Mouse (Mus musculus): ENCODE measurements around the gene Ergic1. TPM values are rescaled to one million over a fixed set of nuclear protein-coding genes. Genes with fewer than 3 reads are reported as not detected.

Gene Ergic1
- 88.6 and 91.2 TPM in 2 replicates for polyA plus RNA-seq (2015; fragmentation: Nextera tagmentation; extraction: Ambion mirVana)

DNA sequence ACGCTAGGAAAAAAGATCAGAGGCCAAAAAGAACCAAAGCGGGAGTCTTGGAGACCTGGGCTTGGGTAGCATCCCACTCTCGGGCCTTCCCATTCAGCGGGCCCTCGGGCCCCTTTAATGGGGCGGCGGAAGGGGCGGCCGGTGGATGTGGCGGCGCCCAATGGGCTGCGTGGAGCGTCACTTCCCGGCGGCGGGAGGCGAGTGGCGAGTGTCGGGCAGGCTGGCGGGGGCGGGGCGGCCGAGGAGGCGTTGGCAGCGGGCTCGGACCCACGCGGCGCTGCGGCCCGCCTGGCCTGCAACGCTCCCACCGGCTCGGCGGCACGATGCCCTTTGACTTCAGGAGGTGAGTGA, at the start of gene Ergic1:
TSS of gene Ergic1 (plus strand) at position 200 of the 351 bp plus-strand sequence.
- WGBS = under 1% methylated on average over 36 of the region's 36 CpGs
- H3K4me2 ChIP-seq (ENCODE audit: low read depth, low read length) = peak within 1 kb of the TSS; percentile 91
- H3K4me3 ChIP-seq (ENCODE audit: low read length) = peak within 1 kb of the TSS; percentile 80
- H3K36me3 ChIP-seq (ENCODE audit: control insufficient read depth, insufficient read depth, low read length) = 0 out of 2 replicates have a peak, but pooled peaks cover 3% of the 10 kb centered on the region
- peak within 1 kb of the TSS; percentile 68 for H3K27ac ChIP-seq (ENCODE audit: low read length)
- peaks cover 23% of the 10 kb centered on the region for H3K4me1 ChIP-seq (ENCODE audit: control insufficient read depth, insufficient read depth, low read length)
- ATAC-seq = peak; percentile 96
- no peaks in the 10 kb centered on the region for H3K27me3 ChIP-seq (replicated peaks; ENCODE audit: control insufficient read depth, insufficient read depth, low read length)
- H3K9me3 ChIP-seq (ENCODE audit: control insufficient read depth, low read length) = no peaks in the 10 kb centered on the region
- peak within 1 kb of the TSS; percentile 83 for H3K9ac ChIP-seq (ENCODE audit: low read depth, low read length)

GRCm38 (mm10) chr17:26511816-26512774, 49.2 kb upstream of the Ergic1 start:
- 55% methylated on average over 7 of the region's 7 CpGs for WGBS
- no peaks in the 10 kb centered on the region for H3K27me3 ChIP-seq (replicated peaks; ENCODE audit: control insufficient read depth, insufficient read depth, low read length)
- no peak for ATAC-seq
- no peaks in the 10 kb centered on the region for H3K9me3 ChIP-seq (ENCODE audit: control insufficient read depth, low read length)
- H3K9ac ChIP-seq (ENCODE audit: low read depth, low read length) = no peak overlapping the region
- no peaks in the 10 kb centered on the region for H3K36me3 ChIP-seq (ENCODE audit: control insufficient read depth, insufficient read depth, low read length)
- no peak overlapping the region for H3K4me3 ChIP-seq (ENCODE audit: low read length)
- no peak overlapping the region for H3K4me2 ChIP-seq (ENCODE audit: low read depth, low read length)
- H3K27ac ChIP-seq (ENCODE audit: low read length) = no peak overlapping the region
- peaks cover 22% of the 10 kb centered on the region; the same call in 1 of the 2 replicates for H3K4me1 ChIP-seq (ENCODE audit: control insufficient read depth, insufficient read depth, low read length)

DNA sequence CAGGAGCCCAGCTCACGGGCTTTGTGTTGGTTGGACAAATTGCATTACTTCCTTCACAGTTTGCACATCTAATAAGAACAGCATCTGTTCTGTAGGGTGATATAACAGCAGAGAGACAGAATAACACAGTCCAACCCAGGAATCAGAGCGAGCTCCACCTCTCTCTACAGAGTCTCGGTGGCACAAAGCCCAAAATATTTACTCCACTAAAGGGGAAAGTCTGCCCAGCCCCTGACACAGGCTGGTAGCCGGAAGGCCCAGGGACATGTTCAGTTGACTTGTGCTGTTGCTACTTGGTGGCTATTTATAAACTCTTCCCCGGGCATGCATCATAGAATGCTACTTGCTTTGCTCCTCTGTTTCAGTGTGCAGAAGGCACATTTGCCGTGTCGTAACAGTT, 48.3 kb upstream of the Ergic1 start:
- Histone ChIP-seq H3K4me1 (ENCODE audit: control insufficient read depth, insufficient read depth, low read length) (peaks cover 22% of the 10 kb centered on the region; the same call in 1 of the 2 replicates), H3K27me3 (replicated peaks; ENCODE audit: control insufficient read depth, insufficient read depth, low read length) (no peaks in the 10 kb centered on the region), H3K9me3 (ENCODE audit: control insufficient read depth, low read length) (no peaks in the 10 kb centered on the region), H3K27ac (ENCODE audit: low read length) (peak overlapping the region; percentile 11; the same call in 1 of the 2 replicates), H3K9ac (ENCODE audit: low read depth, low read length) (no peak overlapping the region), H3K36me3 (ENCODE audit: control insufficient read depth, insufficient read depth, low read length) (no peaks in the 10 kb centered on the region), H3K4me3 (ENCODE audit: low read length) (no peak overlapping the region), H3K4me2 (ENCODE audit: low read depth, low read length) (no peak overlapping the region)
- no peak for ATAC-seq
- WGBS = 69% methylated on average over 7 of the region's 7 CpGs

DNA sequence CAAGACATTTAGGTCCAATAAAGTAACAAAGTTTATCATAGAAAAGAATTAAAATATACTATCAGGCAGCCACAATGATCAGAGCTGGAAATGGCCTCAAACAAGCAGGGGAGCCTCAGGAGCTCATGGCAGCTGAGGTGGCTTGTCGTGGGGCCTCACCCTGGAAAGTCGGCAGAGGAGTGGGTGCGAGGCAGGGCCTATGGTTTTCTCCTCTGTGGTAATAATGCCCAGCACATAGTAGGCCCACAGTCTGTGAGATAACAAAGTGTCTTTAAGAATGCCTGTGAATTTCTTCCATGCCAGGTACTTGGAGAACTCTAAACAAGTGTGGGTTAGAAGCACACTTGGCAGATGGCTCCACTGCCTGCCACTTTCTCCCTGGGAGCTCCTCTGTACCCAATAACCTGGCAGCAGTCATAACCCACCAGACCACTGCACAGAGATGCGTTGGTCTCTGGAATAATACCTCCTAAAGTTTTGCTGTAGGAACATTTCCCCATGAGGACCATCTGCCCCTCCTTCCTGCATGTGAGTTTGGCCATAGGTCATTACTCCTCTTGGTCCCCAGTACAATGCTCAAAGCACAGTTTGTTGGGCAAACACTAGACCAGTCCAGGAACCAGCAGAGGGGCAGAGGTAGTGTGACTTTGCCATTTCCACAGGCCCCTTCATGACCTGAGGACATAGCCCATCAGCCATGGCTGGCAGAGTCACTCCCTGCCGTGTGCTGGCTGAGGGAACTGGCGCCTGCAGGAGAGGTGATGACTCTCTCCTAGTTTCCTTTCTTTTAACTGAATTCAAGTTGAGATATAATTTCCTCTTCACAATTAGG, 47.6 kb upstream of the Ergic1 start:
- Histone ChIP-seq H3K4me3 (ENCODE audit: low read length) (no peak overlapping the region), H3K27me3 (replicated peaks; ENCODE audit: control insufficient read depth, insufficient read depth, low read length) (no peaks in the 10 kb centered on the region), H3K36me3 (ENCODE audit: control insufficient read depth, insufficient read depth, low read length) (no peaks in the 10 kb centered on the region), H3K4me2 (ENCODE audit: low read depth, low read length) (no peak overlapping the region), H3K9me3 (ENCODE audit: control insufficient read depth, low read length) (no peaks in the 10 kb centered on the region), H3K27ac (ENCODE audit: low read length) (no peak overlapping the region), H3K4me1 (ENCODE audit: control insufficient read depth, insufficient read depth, low read length) (peaks cover 22% of the 10 kb centered on the region; the same call in 1 of the 2 replicates), H3K9ac (ENCODE audit: low read depth, low read length) (no peak overlapping the region)
- WGBS = 78% methylated on average over 6 of the region's 6 CpGs
- ATAC-seq = no peak

DNA sequence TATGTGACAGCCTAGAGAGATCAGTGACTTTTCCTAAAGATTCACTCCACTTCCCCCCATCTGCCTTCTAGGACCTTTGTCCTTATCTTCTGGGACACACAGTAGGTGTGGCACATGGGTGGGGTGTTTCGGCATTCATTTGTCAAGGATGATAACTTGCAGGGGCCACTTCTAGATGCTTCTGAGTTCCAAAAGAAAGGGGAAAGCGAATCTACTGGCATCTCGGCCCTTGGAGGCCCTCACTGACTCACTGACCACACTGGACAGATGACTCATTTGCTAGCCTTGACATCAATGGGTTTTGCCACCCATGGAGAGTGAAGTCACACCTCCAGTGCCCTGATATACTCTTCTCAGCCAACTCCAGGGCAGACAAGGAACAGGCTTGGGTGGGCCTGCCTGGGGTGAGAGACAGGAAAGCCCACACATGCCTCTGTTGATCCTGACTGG, 46.7 kb upstream of the Ergic1 start:
- Histone ChIP-seq H3K4me3 (ENCODE audit: low read length) (no peak overlapping the region), H3K4me1 (ENCODE audit: control insufficient read depth, insufficient read depth, low read length) (peaks cover 19% of the 10 kb centered on the region; the same call in 1 of the 2 replicates), H3K36me3 (ENCODE audit: control insufficient read depth, insufficient read depth, low read length) (no peaks in the 10 kb centered on the region), H3K27me3 (replicated peaks; ENCODE audit: control insufficient read depth, insufficient read depth, low read length) (no peaks in the 10 kb centered on the region), H3K27ac (ENCODE audit: low read length) (no peak overlapping the region), H3K9me3 (ENCODE audit: control insufficient read depth, low read length) (no peaks in the 10 kb centered on the region), H3K9ac (ENCODE audit: low read depth, low read length) (no peak overlapping the region), H3K4me2 (ENCODE audit: low read depth, low read length) (no peak overlapping the region)
- ATAC-seq = no peak
- 73% methylated on average over 3 of the region's 3 CpGs for WGBS

DNA sequence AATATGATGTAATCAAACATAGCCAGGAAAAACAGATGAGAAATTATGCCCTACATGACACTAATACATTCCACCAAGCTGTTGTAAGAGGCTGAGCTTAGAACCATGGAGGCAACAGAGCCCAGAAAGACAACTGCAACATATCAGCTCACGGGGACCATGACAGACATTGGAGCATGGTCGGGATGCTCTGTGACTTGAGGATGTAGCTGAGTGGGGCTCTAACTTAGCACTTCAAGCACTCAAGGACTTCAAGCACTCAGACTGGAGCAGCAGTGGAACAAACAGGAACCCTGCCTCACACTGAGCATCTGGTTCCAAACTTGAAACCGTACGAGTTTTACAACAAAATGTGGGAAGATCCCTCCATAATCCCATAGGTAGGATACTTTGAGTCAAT, 45.6 kb upstream of the Ergic1 start:
- Histone ChIP-seq H3K27ac (ENCODE audit: low read length) (no peak overlapping the region), H3K27me3 (replicated peaks; ENCODE audit: control insufficient read depth, insufficient read depth, low read length) (no peaks in the 10 kb centered on the region), H3K9me3 (ENCODE audit: control insufficient read depth, low read length) (no peaks in the 10 kb centered on the region), H3K36me3 (ENCODE audit: control insufficient read depth, insufficient read depth, low read length) (no peaks in the 10 kb centered on the region), H3K4me3 (ENCODE audit: low read length) (no peak overlapping the region), H3K9ac (ENCODE audit: low read depth, low read length) (no peak overlapping the region), H3K4me2 (ENCODE audit: low read depth, low read length) (no peak overlapping the region), H3K4me1 (ENCODE audit: control insufficient read depth, insufficient read depth, low read length) (peaks cover 15% of the 10 kb centered on the region; the same call in 1 of the 2 replicates)
- WGBS = 83% methylated on average over 4 of the region's 4 CpGs
- no peak for ATAC-seq

DNA sequence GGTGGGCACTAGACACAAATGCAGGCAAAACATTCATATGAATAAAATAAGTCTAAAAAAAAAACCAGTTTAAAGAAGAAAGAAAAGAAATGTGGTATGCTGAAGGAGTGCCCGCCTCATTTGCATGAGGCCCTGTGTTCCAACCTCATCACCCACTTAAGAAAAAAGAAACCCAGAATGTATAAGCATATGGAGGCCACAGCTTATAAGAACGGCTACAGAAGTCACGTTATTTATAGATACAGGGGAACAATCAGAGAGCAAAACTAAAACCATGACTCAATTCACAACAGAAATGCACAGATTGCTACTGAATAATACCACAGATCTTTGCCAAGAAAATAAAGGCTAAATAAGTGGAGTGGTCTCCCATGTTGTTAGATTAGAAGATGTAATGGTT, 43.0 kb upstream of the Ergic1 start:
- no peak for ATAC-seq
- H3K4me1 ChIP-seq (ENCODE audit: control insufficient read depth, insufficient read depth, low read length) = peaks cover under 1% of the 10 kb centered on the region; the same call in 1 of the 2 replicates

DNA sequence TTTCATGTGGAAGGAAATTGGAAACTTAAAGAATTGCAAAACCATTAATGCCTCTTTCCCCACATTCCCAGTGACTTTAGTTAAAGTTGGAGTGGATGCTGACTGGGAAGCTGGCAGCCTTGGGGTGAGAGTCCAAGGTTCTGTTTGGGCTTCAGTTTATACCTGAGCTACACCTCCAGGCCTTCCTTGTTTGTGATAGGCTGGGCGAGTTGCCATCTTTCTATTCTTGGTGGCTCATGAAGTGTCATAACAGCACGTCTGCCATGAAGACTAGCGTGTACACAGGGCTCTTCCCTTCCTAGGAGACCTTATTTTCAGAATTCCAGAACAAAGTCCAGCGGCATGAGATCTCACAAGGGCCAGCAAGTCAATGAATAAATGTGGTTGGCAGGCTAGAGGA, 38.6 kb upstream of the Ergic1 start:
- Histone ChIP-seq H3K4me2 (ENCODE audit: low read depth, low read length) (no peak overlapping the region), H3K36me3 (ENCODE audit: control insufficient read depth, insufficient read depth, low read length) (no peaks in the 10 kb centered on the region), H3K27ac (ENCODE audit: low read length) (no peak overlapping the region), H3K9ac (ENCODE audit: low read depth, low read length) (no peak overlapping the region), H3K9me3 (ENCODE audit: control insufficient read depth, low read length) (no peaks in the 10 kb centered on the region), H3K4me3 (ENCODE audit: low read length) (no peak overlapping the region), H3K27me3 (replicated peaks; ENCODE audit: control insufficient read depth, insufficient read depth, low read length) (no peaks in the 10 kb centered on the region), H3K4me1 (ENCODE audit: control insufficient read depth, insufficient read depth, low read length) (peaks cover 7% of the 10 kb centered on the region; the same call in 1 of the 2 replicates)
- peak; percentile 86 for ATAC-seq
- 58% methylated on average over 4 of the region's 4 CpGs for WGBS

More for the DNA sequence above, 43.0 kb upstream of the Ergic1 start:
- H3K36me3 ChIP-seq (ENCODE audit: control insufficient read depth, insufficient read depth, low read length) = no peaks in the 10 kb centered on the region
- no peak overlapping the region for H3K4me2 ChIP-seq (ENCODE audit: low read depth, low read length)
- no peak overlapping the region for H3K4me3 ChIP-seq (ENCODE audit: low read length)
- no peaks in the 10 kb centered on the region for H3K9me3 ChIP-seq (ENCODE audit: control insufficient read depth, low read length)
- H3K9ac ChIP-seq (ENCODE audit: low read depth, low read length) = no peak overlapping the region
- H3K27ac ChIP-seq (ENCODE audit: low read length) = no peak overlapping the region
- no peaks in the 10 kb centered on the region for H3K27me3 ChIP-seq (replicated peaks; ENCODE audit: control insufficient read depth, insufficient read depth, low read length)
- WGBS = 73% methylated on average over 3 of the region's 3 CpGs

DNA sequence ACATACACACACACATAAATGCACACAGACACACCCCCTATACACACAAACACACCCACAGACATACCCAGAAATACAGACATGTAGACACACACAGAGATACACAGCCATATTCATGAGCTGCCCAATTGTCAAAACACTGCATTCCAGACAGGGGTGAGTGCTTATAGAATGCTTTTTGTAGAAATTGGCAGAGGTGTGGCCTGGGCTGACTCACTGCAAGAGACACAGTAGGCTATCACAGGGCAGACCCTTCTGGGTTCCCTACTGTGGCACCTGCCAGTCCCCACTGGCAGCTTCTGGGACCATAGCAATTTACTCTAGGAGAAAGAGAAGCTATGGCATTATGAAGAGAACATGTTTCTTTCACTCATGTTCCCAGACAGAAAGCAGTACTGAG, 37.0 kb upstream of the Ergic1 start:
- Histone ChIP-seq H3K36me3 (ENCODE audit: control insufficient read depth, insufficient read depth, low read length) (no peaks in the 10 kb centered on the region), H3K4me3 (ENCODE audit: low read length) (no peak overlapping the region), H3K27ac (ENCODE audit: low read length) (no peak overlapping the region), H3K4me1 (ENCODE audit: control insufficient read depth, insufficient read depth, low read length) (peaks cover 7% of the 10 kb centered on the region; the same call in 1 of the 2 replicates), H3K27me3 (replicated peaks; ENCODE audit: control insufficient read depth, insufficient read depth, low read length) (no peaks in the 10 kb centered on the region), H3K9me3 (ENCODE audit: control insufficient read depth, low read length) (no peaks in the 10 kb centered on the region), H3K4me2 (ENCODE audit: low read depth, low read length) (no peak overlapping the region), H3K9ac (ENCODE audit: low read depth, low read length) (no peak overlapping the region)
- no peak for ATAC-seq

Data from intestine, embryonic 16.5 days (tissue).